Mouse (Mus musculus) forebrain, embryonic 11.5 days (tissue): ENCODE data around the gene Otog. TPM values are rescaled to one million over a fixed set of nuclear protein-coding genes. Genes with fewer than 3 reads are reported as not detected.

Experiments
- ATAC-seq: fragments of 200-750 bp; cut with Nextera tagmentation; replicated peaks from 2 replicates; pipeline ENCODE4 v1.8.0; 2017; ENCODE audit warnings: moderate TSS enrichment; ENCODE audit not compliant: low FRiP score
- DNase-seq: peaks from one replicate; pipeline ENCODE4 v3.0.0-alpha.2; 2017; ENCODE audit warnings: low spot score
- H3K27ac ChIP-seq: fragments of 300-500 bp; sonication (generic); 2 replicates; pipeline ENCODE4 v1.5.1; 2014; ENCODE audit warnings: low read depth, low read length
- H3K27me3 ChIP-seq: fragments of 300-500 bp; sonication (generic); 2 replicates; pipeline ENCODE4 v1.6.1; 2014; ENCODE audit warnings: mild to moderate bottlenecking, low read length, mixed read lengths; ENCODE audit not compliant: control insufficient read depth, insufficient read depth
- H3K36me3 ChIP-seq: fragments of 300-500 bp; sonication (generic); 2 replicates; pipeline ENCODE4 v1.6.1; 2014; ENCODE audit warnings: mild to moderate bottlenecking, low read length, moderate library complexity, mixed read lengths; ENCODE audit not compliant: control insufficient read depth, insufficient read depth
- H3K4me1 ChIP-seq: fragments of 300-500 bp; sonication (generic); replicated peaks from 2 replicates; pipeline ENCODE4 v1.6.1; 2014; ENCODE audit warnings: low read length, mixed read lengths; ENCODE audit not compliant: control insufficient read depth, insufficient read depth
- H3K4me2 ChIP-seq: fragments of 300-500 bp; sonication (generic); 2 replicates; pipeline ENCODE4 v1.6.1; 2014; ENCODE audit warnings: low read depth, mild to moderate bottlenecking, low read length, moderate library complexity, mixed read lengths; ENCODE audit not compliant: severe bottlenecking
- H3K4me3 ChIP-seq: fragments of 300-500 bp; sonication (generic); 2 replicates; pipeline ENCODE4 v1.5.1; 2014; ENCODE audit warnings: low read depth, low read length
- H3K9ac ChIP-seq: fragments of 300-500 bp; sonication (generic); 2 replicates; pipeline ENCODE4 v1.6.1; 2014; ENCODE audit warnings: low read length
- H3K9me3 ChIP-seq: fragments of 300-500 bp; sonication (generic); 2 replicates; pipeline ENCODE4 v1.6.1; 2016; ENCODE audit warnings: low read length, mixed read lengths; ENCODE audit not compliant: control insufficient read depth
- WGBS: fragments of 180-500 bp; shearing (Covaris S2); extraction: QIAGEN DNeasy Blood & Tissue Kit; methylation state at CpG from one replicate; pipeline ENCODE4 v1.1.7; 2014; 5-methylcytosine and 5-hydroxymethylcytosine counted together
- polyA plus RNA-seq: library from polyadenylated mRNA; unstranded; fragments of >200 nt; fragmentation: Nextera tagmentation; extraction: Ambion mirVana; gene quantifications from 2 replicates; pipeline ENCODE4 v1.2.1, GENCODE M21; 2014

The Otog gene
- polyA plus RNA-seq, 1 experiment from 2014 or later, result 0.11 TPM

- DNase-seq (no peak), ATAC-seq (no peak)
- Histone ChIP-seq H3K4me2 (no peak overlapping the region), H3K36me3 (no peaks in the 10 kb centered on the region), H3K27ac (no peak overlapping the region), H3K4me1 (no peaks in the 10 kb centered on the region), H3K27me3 (no peaks in the 10 kb centered on the region), H3K4me3 (no peak overlapping the region), H3K9me3 (no peaks in the 10 kb centered on the region), H3K9ac (no peak overlapping the region)
These were observed 6.1 kb downstream of the Otog start for GRCm38 (mm10) chr7:46246876-46247275.

- Histone ChIP-seq H3K9ac (no peak overlapping the region), H3K27me3 (no peaks in the 10 kb centered on the region), H3K4me3 (no peak overlapping the region), H3K9me3 (no peaks in the 10 kb centered on the region), H3K4me2 (no peak overlapping the region), H3K27ac (no peak overlapping the region), H3K36me3 (no peaks in the 10 kb centered on the region), H3K4me1 (no peaks in the 10 kb centered on the region)
- WGBS, result 84% methylated on average over 3 of the region's 3 CpGs
- DNase-seq (no peak), ATAC-seq (no peak)
These were observed 6.8 kb downstream of the Otog start for GRCm38 (mm10) chr7:46247606-46248005.

- Histone ChIP-seq H3K4me3 (no peak overlapping the region), H3K4me1 (no peaks in the 10 kb centered on the region), H3K27me3 (no peaks in the 10 kb centered on the region), H3K9me3 (no peaks in the 10 kb centered on the region), H3K4me2 (no peak overlapping the region), H3K27ac (no peak overlapping the region), H3K36me3 (no peaks in the 10 kb centered on the region), H3K9ac (no peak overlapping the region)
- no peak for DNase-seq
- 81% methylated on average over 4 of the region's 4 CpGs for WGBS
- ATAC-seq, result no peak
These were observed 11.1 kb downstream of the Otog start for GRCm38 (mm10) chr7:46251841-46252240.

- Histone ChIP-seq H3K9me3 (no peaks in the 10 kb centered on the region), H3K4me1 (no peaks in the 10 kb centered on the region), H3K27ac (no peak overlapping the region), H3K36me3 (no peaks in the 10 kb centered on the region), H3K27me3 (no peaks in the 10 kb centered on the region), H3K4me3 (no peak overlapping the region), H3K9ac (no peak overlapping the region), H3K4me2 (no peak overlapping the region)
- 62% methylated on average over 5 of the region's 5 CpGs for WGBS
- ATAC-seq (no peak), DNase-seq (no peak)
These were observed 35.4 kb downstream of the Otog start for GRCm38 (mm10) chr7:46276156-46276555.

- ATAC-seq (no peak), DNase-seq (peak; percentile 76)
- H3K4me3 ChIP-seq, result no peak overlapping the region
- WGBS, result 19% methylated on average over 6 of the region's 6 CpGs
- H3K27me3 ChIP-seq, result no peaks in the 10 kb centered on the region
- H3K36me3 ChIP-seq, result no peaks in the 10 kb centered on the region
- H3K27ac ChIP-seq, result no peak overlapping the region
- no peaks in the 10 kb centered on the region for H3K9me3 ChIP-seq
- no peaks in the 10 kb centered on the region for H3K4me1 ChIP-seq
- H3K4me2 ChIP-seq, result no peak overlapping the region
- no peak overlapping the region for H3K9ac ChIP-seq
These were observed 39.2 kb downstream of the Otog start for GRCm38 (mm10) chr7:46279946-46280345.

GRCm38 (mm10) chr7:46280896-46281295 is 40.1 kb downstream of the Otog start:
- no peaks in the 10 kb centered on the region for H3K27me3 ChIP-seq
- no peak overlapping the region for H3K4me3 ChIP-seq
- H3K36me3 ChIP-seq, result no peaks in the 10 kb centered on the region
- H3K9ac ChIP-seq, result no peak overlapping the region
- no peak overlapping the region for H3K4me2 ChIP-seq
- H3K4me1 ChIP-seq, result no peaks in the 10 kb centered on the region
- ATAC-seq (no peak), DNase-seq (no peak)
- no peak overlapping the region for H3K27ac ChIP-seq
- no peaks in the 10 kb centered on the region for H3K9me3 ChIP-seq

GRCm38 (mm10) chr7:46282276-46282675 is 41.5 kb downstream of the Otog start:
- H3K4me1 ChIP-seq, result no peaks in the 10 kb centered on the region
- H3K9me3 ChIP-seq, result no peaks in the 10 kb centered on the region
- H3K36me3 ChIP-seq, result no peaks in the 10 kb centered on the region
- WGBS, result 58% methylated on average over 7 of the region's 7 CpGs
- H3K27ac ChIP-seq, result no peak overlapping the region
- no peaks in the 10 kb centered on the region for H3K27me3 ChIP-seq
- ATAC-seq, result no peak
- H3K4me3 ChIP-seq, result no peak overlapping the region
- no peak overlapping the region for H3K9ac ChIP-seq
- H3K4me2 ChIP-seq, result no peak overlapping the region
- DNase-seq, result peak; percentile 26

- 83% methylated on average over 10 of the region's 10 CpGs for WGBS
- H3K36me3 ChIP-seq, result no peaks in the 10 kb centered on the region
- DNase-seq, result peak; percentile 28
These were observed 42.9 kb downstream of the Otog start for GRCm38 (mm10) chr7:46283681-46284080.

GRCm38 (mm10) chr7:46285161-46285839 is 44.5 kb downstream of the Otog start:
- Histone ChIP-seq H3K36me3 (no peaks in the 10 kb centered on the region), H3K27ac (no peak overlapping the region), H3K9me3 (no peaks in the 10 kb centered on the region), H3K9ac (no peak overlapping the region), H3K4me3 (no peak overlapping the region), H3K27me3 (no peaks in the 10 kb centered on the region), H3K4me2 (no peak overlapping the region), H3K4me1 (no peaks in the 10 kb centered on the region)
- WGBS, result 88% methylated on average over 12 of the region's 12 CpGs
- DNase-seq (no peak), ATAC-seq (no peak)

More at GRCm38 (mm10) chr7:46283681-46284080, 42.9 kb downstream of the Otog start:
- no peak for ATAC-seq
- H3K4me2 ChIP-seq, result no peak overlapping the region
- H3K9ac ChIP-seq, result no peak overlapping the region
- no peaks in the 10 kb centered on the region for H3K27me3 ChIP-seq
- no peak overlapping the region for H3K27ac ChIP-seq
- no peaks in the 10 kb centered on the region for H3K4me1 ChIP-seq
- H3K4me3 ChIP-seq, result no peak overlapping the region
- no peaks in the 10 kb centered on the region for H3K9me3 ChIP-seq
